8 mouse cellular contexts compared by ENCODE assay signal in genomic region chr9:118478458-118478838, GRCm38 (mm10). TPM values are rescaled to one million over a fixed set of nuclear protein-coding genes. Genes with fewer than 3 reads are reported as not detected.
DNase-seq lines count a peak whose midpoint lies in the region; ATAC-seq and TF ChIP-seq lines count a peak whose summit lies in the region.

No protein-coding gene starts in this region.

- peak; percentile 45; the same call in 1 of the 2 replicates for ATAC-seq in kidney, embryonic 15.5 days (replicated peaks; ENCODE audit: low FRiP score)

- peaks cover 91% of the 10 kb centered on the region for H3K27me3 ChIP-seq in heart, embryonic 10.5 days (ENCODE audit: insufficient read depth, poor library complexity, severe bottlenecking)
- H3K27me3 ChIP-seq in kidney, embryonic 15.5 days = peaks cover 97% of the 10 kb centered on the region
- peaks cover 98% of the 10 kb centered on the region for H3K27me3 ChIP-seq in midbrain, embryonic 10.5 days (ENCODE audit: low read depth, poor library complexity, severe bottlenecking)

- peak; percentile 86 for DNase-seq in heart, embryonic 10.5 days (ENCODE audit: low spot score)
- DNase-seq in heart, postnatal 25 days (ENCODE audit: low spot score) = no peak
- DNase-seq in adrenal gland, postnatal 14 days = peak; percentile 45
- DNase-seq in midbrain, embryonic 10.5 days (ENCODE audit: low spot score) = peak; percentile 57
- DNase-seq in spleen, adult 12 weeks (ENCODE audit: low spot score) = no peak
- DNase-seq in gastrocnemius, adult 8-10 months (ENCODE audit: low spot score in 2 of 2) = no peak

- H3K4me2 ChIP-seq in kidney, embryonic 15.5 days = peak overlapping the region; percentile 79

- peak overlapping the region; percentile 64 for H3K4me3 ChIP-seq in heart, embryonic 10.5 days
- peak overlapping the region; percentile 25 for H3K4me3 ChIP-seq in embryonic fibroblast, embryonic 13.5 days (ENCODE audit: insufficient read depth, low read length)
- H3K4me3 ChIP-seq in kidney, embryonic 15.5 days (replicated peaks) = peak overlapping the region; percentile 48
- H3K4me3 ChIP-seq in midbrain, embryonic 10.5 days = peak overlapping the region; percentile 48

- TF ChIP-seq CTCF in embryonic fibroblast, embryonic 13.5 days (IDR thresholded peaks at IDR 0.05; ENCODE audit: borderline replicate concordance, insufficient read depth, low read length) = no peak

- H3K36me3 ChIP-seq in heart, embryonic 10.5 days = no peaks in the 10 kb centered on the region
- no peaks in the 10 kb centered on the region for H3K36me3 ChIP-seq in kidney, embryonic 15.5 days
- no peaks in the 10 kb centered on the region for H3K36me3 ChIP-seq in midbrain, embryonic 10.5 days

- under 1% methylated on average over 19 of the region's 29 CpGs for WGBS in heart, embryonic 10.5 days
- 0% methylated on average over 19 of the region's 29 CpGs for WGBS in kidney, embryonic 15.5 days
- WGBS in midbrain, embryonic 10.5 days = 2% methylated on average over 27 of the region's 29 CpGs

- no peak overlapping the region for H3K27ac ChIP-seq in heart, embryonic 10.5 days
- no peak overlapping the region for H3K27ac ChIP-seq in embryonic fibroblast, embryonic 13.5 days (ENCODE audit: insufficient read depth, low read length)
- H3K27ac ChIP-seq in kidney, embryonic 15.5 days = no peak overlapping the region
- H3K27ac ChIP-seq in midbrain, embryonic 10.5 days (replicated peaks) = no peak overlapping the region

- intact Hi-C loops in heart, postnatal 25 days (cut with DNase I) = no loop called here

- TF ChIP-seq POLR2A in embryonic fibroblast, embryonic 13.5 days (IDR thresholded peaks at IDR 0.05; ENCODE audit: low read depth, low read length) = no peak

- no peak overlapping the region for H3K9ac ChIP-seq in kidney, embryonic 15.5 days

- H3K9me3 ChIP-seq in heart, embryonic 10.5 days = no peaks in the 10 kb centered on the region
- H3K9me3 ChIP-seq in kidney, embryonic 15.5 days (replicated peaks) = no peaks in the 10 kb centered on the region
- no peaks in the 10 kb centered on the region for H3K9me3 ChIP-seq in midbrain, embryonic 10.5 days (replicated peaks)

- H3K4me1 ChIP-seq in heart, embryonic 10.5 days = peaks cover 30% of the 10 kb centered on the region
- H3K4me1 ChIP-seq in embryonic fibroblast, embryonic 13.5 days (ENCODE audit: control insufficient read depth, insufficient read depth, low read length) = no peaks in the 10 kb centered on the region; the same call in 1 of the 2 replicates
- peaks cover 34% of the 10 kb centered on the region for H3K4me1 ChIP-seq in kidney, embryonic 15.5 days
- H3K4me1 ChIP-seq in midbrain, embryonic 10.5 days = peaks cover 34% of the 10 kb centered on the region

RNA-seq across cellular contexts. Expression of gene Eomes, which starts 0.4 kb away (rescaled TPM):
- 0.11 and 0.13 TPM in 2 replicates for polyA plus RNA-seq in heart, embryonic 10.5 days (2016; fragmentation: Nextera tagmentation; extraction: Ambion mirVana)
- total RNA-seq in heart, postnatal 25 days (2021) = not detected
- total RNA-seq in adrenal gland, postnatal 14 days (2021) = 0.22 and 0.86 TPM in 2 replicates
- polyA plus RNA-seq in embryonic fibroblast, embryonic 13.5 days (2011; ENCODE audit: insufficient read length, low read depth, missing spikeins) = not detected in 2 replicates
- 0.09 TPM in 1 of 2 replicates, not detected in the other for polyA plus RNA-seq in kidney, embryonic 15.5 days (2015; fragmentation: Nextera tagmentation; extraction: Ambion mirVana)
- polyA plus RNA-seq in midbrain, embryonic 10.5 days (2016; fragmentation: Nextera tagmentation; extraction: Ambion mirVana) = 0.25 and 0.56 TPM in 2 replicates
- total RNA-seq in gastrocnemius, adult 8-10 months (2022) = not detected

RNA-seq across cellular contexts. Expression of gene Golga4, which starts 27.6 kb away (rescaled TPM):
- 55.0 and 60.0 TPM in 2 replicates for polyA plus RNA-seq in heart, embryonic 10.5 days (2016; fragmentation: Nextera tagmentation; extraction: Ambion mirVana)
- 100 to 1,000 TPM; 257 to 283 TPM for total RNA-seq in heart, postnatal 25 days (2021)
- 103 TPM in 2 replicates for total RNA-seq in adrenal gland, postnatal 14 days (2021)
- polyA plus RNA-seq in embryonic fibroblast, embryonic 13.5 days (2011; ENCODE audit: insufficient read length, low read depth, missing spikeins) = 85.1 and 111 TPM in 2 replicates
- polyA plus RNA-seq in kidney, embryonic 15.5 days (2015; fragmentation: Nextera tagmentation; extraction: Ambion mirVana) = 56.5 and 58.7 TPM in 2 replicates
- polyA plus RNA-seq in midbrain, embryonic 10.5 days (2016; fragmentation: Nextera tagmentation; extraction: Ambion mirVana) = 39.2 and 40.8 TPM in 2 replicates
- total RNA-seq in gastrocnemius, adult 8-10 months (2022) = 100 to 1,000 TPM; 399 to 503 (median 431) TPM

Comparison
In these comparisons a context has a peak if more than half of its experiments do, and no peak if none do; other contexts are left out.
1. DNase-seq: peak in heart, embryonic 10.5 days (single experiment), adrenal gland, postnatal 14 days (single experiment) and midbrain, embryonic 10.5 days (single experiment); none in heart, postnatal 25 days (single experiment), spleen, adult 12 weeks (single experiment) and gastrocnemius, adult 8-10 months (0 of 2).
2. Peak in every context shown above with its lines, with median percentiles within 50 percentile points of each other: H3K4me3 ChIP-seq.